Mouse (Mus musculus) urinary bladder, postnatal 0 days (tissue): ENCODE measurements around the gene Baiap3. TPM values are rescaled to one million over a fixed set of nuclear protein-coding genes. Genes with fewer than 3 reads are reported as not detected.

Experiments used
- microRNA-seq: library from miRNA; unstranded; fragments of <30 nt; microRNA quantifications from one replicate; pipeline ENCODE4, GENCODE M21; 2016
- polyA plus RNA-seq: library from polyadenylated mRNA; unstranded; fragments of >200 nt; fragmentation: Nextera tagmentation; extraction: Ambion mirVana; gene quantifications from 2 replicates; pipeline ENCODE4 v1.2.1, GENCODE M21; 2015

The Baiap3 gene
- polyA plus RNA-seq, result 1.2 and 2.0 TPM in 2 replicates

DNA sequence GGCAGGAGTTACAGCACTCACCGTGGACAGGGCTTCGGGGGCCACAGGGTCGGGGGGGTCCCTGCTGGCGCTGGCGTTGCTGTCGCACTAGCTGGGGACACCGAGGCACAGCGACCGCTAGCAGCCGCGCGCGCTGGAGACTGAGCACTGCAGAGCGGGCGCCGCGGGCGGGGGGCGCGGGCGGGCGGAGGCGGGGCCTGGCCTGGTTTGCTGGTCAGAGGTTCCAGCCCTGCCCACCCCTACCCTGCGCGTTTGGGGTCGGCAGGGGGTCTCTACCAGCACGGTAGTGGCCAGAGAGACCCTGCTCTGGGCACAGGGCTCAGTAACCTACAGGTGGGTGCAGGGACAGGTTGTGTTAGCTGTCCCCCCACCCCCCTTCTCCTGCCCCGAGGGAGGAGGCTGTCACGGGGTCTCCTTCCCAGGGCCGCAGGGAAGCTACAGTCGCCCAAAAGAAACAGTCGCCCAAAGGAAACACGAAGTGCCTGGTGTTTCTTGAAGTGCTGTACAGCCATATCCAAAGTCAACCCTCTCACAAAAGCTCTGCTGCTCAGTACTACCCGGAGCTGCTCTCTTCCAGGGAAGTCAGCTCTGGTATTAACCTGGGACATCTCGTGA is at the start of gene Baiap3:
Baiap3 (minus strand) TSS at position 225 of the 615 bp plus-strand sequence.

DNA sequence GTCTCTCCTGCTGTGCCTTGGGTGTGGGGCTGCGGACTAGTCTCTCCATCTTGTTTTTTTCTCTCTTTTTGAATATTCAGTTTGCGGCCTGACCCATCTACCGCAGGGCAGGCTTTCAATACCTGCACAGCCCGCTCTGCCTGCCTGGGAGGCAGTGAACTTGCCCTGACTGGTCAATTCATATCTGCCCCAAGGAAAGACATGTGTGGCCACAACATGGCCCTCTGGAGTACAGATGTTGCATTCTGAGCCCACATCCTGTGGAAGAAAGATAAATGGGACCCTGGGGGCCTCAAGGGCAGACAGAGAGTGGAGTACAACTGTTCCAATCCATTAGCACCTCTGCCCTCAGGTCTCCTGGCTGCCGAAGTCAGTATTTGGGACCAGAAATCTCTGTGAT is 41.9 kb upstream of the Baiap3 start, which contains the start of gene Prss34:
Prss34 (plus strand) TSS at position 301 of the 400 bp plus-strand sequence.

GRCm38 (mm10) chr17:25274571-25275346 is 18.6 kb upstream of the Baiap3 start, which contains the start of gene Ube2i:
TSS of gene Ube2i (minus strand) at chr17:25274622.

GRCm38 (mm10) chr17:25239695-25240636 is 16.2 kb downstream of the Baiap3 start, which contains the start of the genes Gnptg and Tsr3:
TSS of gene Gnptg (minus strand) at chr17:25240124.
TSS of gene Tsr3 (plus strand) at chr17:25240170.

Small RNAs within 50 kb of the gene (microRNA-seq; reads per million reads assigned to microRNA genes)
- gene Mir3547, result not detected

Other genes starting within 250 kb of the Baiap3 start
- 2.8 and 3.1 TPM in 2 replicates for gene Cramp1l, start 240.6 kb downstream of the Baiap3 start, polyA plus RNA-seq
- gene Ift140, start 240.3 kb downstream of the Baiap3 start, polyA plus RNA-seq, result 5.4 and 6.0 TPM in 2 replicates
- 21.2 and 24.3 TPM in 2 replicates for gene Tmem204, start 172.8 kb downstream of the Baiap3 start, polyA plus RNA-seq
- gene Telo2, start 140.4 kb downstream of the Baiap3 start, polyA plus RNA-seq, result 17.5 and 20.7 TPM in 2 replicates
- not detected in 2 replicates for gene Ptx4, start 135.6 kb downstream of the Baiap3 start, polyA plus RNA-seq
- gene Clcn7, start 123.0 kb downstream of the Baiap3 start, polyA plus RNA-seq, result 15.0 and 15.7 TPM in 2 replicates
- gene Ccdc154, start 93.9 kb downstream of the Baiap3 start, polyA plus RNA-seq, result 0.16 TPM in 1 of 2 replicates, not detected in the other
- not detected in 2 replicates for gene Gm38655, start 80.9 kb downstream of the Baiap3 start, polyA plus RNA-seq
- gene BC003965, start 71.8 kb downstream of the Baiap3 start, polyA plus RNA-seq, result 20.4 and 21.7 TPM in 2 replicates
- 3.7 and 3.9 TPM in 2 replicates for gene Unkl, start 68.0 kb downstream of the Baiap3 start, polyA plus RNA-seq
- gene Gnptg, start 16.2 kb downstream of the Baiap3 start, polyA plus RNA-seq, result 24.6 and 31.8 TPM in 2 replicates
- gene Tsr3, start 16.2 kb downstream of the Baiap3 start, polyA plus RNA-seq, result 34.5 and 36.9 TPM in 2 replicates
- gene Ube2i, start 18.3 kb upstream of the Baiap3 start, polyA plus RNA-seq, result 275 and 315 TPM in 2 replicates
- 0.82 and 1.6 TPM in 2 replicates for gene Prss34, start 42.0 kb upstream of the Baiap3 start, polyA plus RNA-seq
- not detected in 2 replicates for gene Prss28, start 52.3 kb upstream of the Baiap3 start, polyA plus RNA-seq
- not detected in 2 replicates for gene Prss29, start 62.3 kb upstream of the Baiap3 start, polyA plus RNA-seq
- 2.4 and 10.9 TPM in 2 replicates for gene Tpsab1, start 89.2 kb upstream of the Baiap3 start, polyA plus RNA-seq
- gene Tpsb2, start 109.9 kb upstream of the Baiap3 start, polyA plus RNA-seq, result 43.4 and 152 TPM in 2 replicates
- 0.82 and 1.7 TPM in 2 replicates for gene Tpsg1, start 112.9 kb upstream of the Baiap3 start, polyA plus RNA-seq
- gene Cacna1h, start 177.4 kb upstream of the Baiap3 start, polyA plus RNA-seq, result 5.6 and 7.4 TPM in 2 replicates
- not detected in 2 replicates for gene Tekt4, start 198.3 kb upstream of the Baiap3 start, polyA plus RNA-seq
- not detected in 2 replicates for gene Sstr5, start 240.9 kb upstream of the Baiap3 start, polyA plus RNA-seq